ENCODE assay signal across 24 mouse cellular contexts in genomic region chr11:106053921-106054320, GRCm38 (mm10). TPM values are rescaled to one million over a fixed set of nuclear protein-coding genes. Genes with fewer than 3 reads are reported as not detected.
"Had no signal": no experiment of that assay in that cellular context is flagged by ENCODE, and none has a peak within 500 bp of the region (broad histone marks: within the 10 kb centered on the region; RNA-seq: fewer than 3 reads in every experiment).

No protein-coding gene starts in this region.

- H3K4me2 ChIP-seq: lung, embryonic 14.5 days; midbrain, embryonic 12.5 days; midbrain, embryonic 15.5 days; neural tube, embryonic 12.5 days; neural tube, embryonic 15.5 days had no signal

- H3K4me3 ChIP-seq: left cerebral cortex, adult 2 months; midbrain, embryonic 12.5 days; midbrain, embryonic 15.5 days; neural tube, embryonic 12.5 days; neural tube, embryonic 15.5 days had no signal

- H3K27me3 ChIP-seq: midbrain, embryonic 12.5 days; midbrain, embryonic 15.5 days; neural tube, embryonic 12.5 days; neural tube, embryonic 15.5 days had no signal

- ATAC-seq: hindbrain, postnatal 0 days; inflammation-experienced regulatory T-cells, adult 6 months; lung, postnatal 0 days; midbrain, embryonic 15.5 days had no signal

- H3K9me3 ChIP-seq: midbrain, embryonic 12.5 days; midbrain, embryonic 15.5 days; neural tube, embryonic 12.5 days; neural tube, embryonic 15.5 days had no signal

- H3K27ac ChIP-seq: hindbrain, postnatal 0 days; left cerebral cortex, adult 2 months; liver, embryonic 14.5 days; macrophage; midbrain, embryonic 12.5 days; midbrain, embryonic 15.5 days; neural tube, embryonic 12.5 days; neural tube, embryonic 15.5 days had no signal

- H3K4me1 ChIP-seq: midbrain, embryonic 12.5 days; midbrain, embryonic 15.5 days; neural tube, embryonic 12.5 days; neural tube, embryonic 15.5 days had no signal

- H3K9ac ChIP-seq: liver, embryonic 14.5 days; lung, embryonic 14.5 days; midbrain, embryonic 12.5 days; midbrain, embryonic 15.5 days; neural tube, embryonic 12.5 days; neural tube, embryonic 15.5 days had no signal

- DNase-seq: kidney, adult 18-20 months; kidney, adult 9 months; kidney, postnatal 14 days; kidney, postnatal 4 days; lung, embryonic 14.5 days; right cerebral cortex, adult 18-20 months; right cerebral cortex, postnatal 14 days; right cerebral cortex, postnatal 4 days; spleen, adult 18-20 months; thymus, postnatal 25 days had no signal

RNA-seq across cellular contexts. Expression of gene Kcnh6, which starts 46.0 kb away (rescaled TPM):
- polyA plus RNA-seq: macrophage had no signal

RNA-seq across cellular contexts. Expression of gene Ace3, which starts 59.4 kb away (rescaled TPM):
- polyA plus RNA-seq: hindbrain, postnatal 0 days; inflammation-experienced regulatory T-cells, adult 6 months; kidney, embryonic 16.5 days; limb, embryonic 11.5 days; limb, embryonic 14.5 days; liver, embryonic 14.5 days; lung, embryonic 14.5 days; macrophage; midbrain, embryonic 12.5 days; midbrain, embryonic 15.5 days; neural tube, embryonic 12.5 days; neural tube, embryonic 15.5 days; thymus, postnatal 0 days had no signal
